Mouse (Mus musculus) cerebellum, adult 2 months (tissue): ENCODE results near the gene Ugt1a5.

Experiments used
- CTCF ChIP-seq: fragments of 200-500 bp; IDR thresholded peaks from 2 replicates; pipeline ENCODE4 v1.5.1; 2011; ENCODE audit warnings: low read depth, mild to moderate bottlenecking, control low read depth, low read length, moderate library complexity, borderline replicate concordance; ENCODE audit not compliant: insufficient read depth
- POLR2A ChIP-seq: fragments of 200-500 bp; IDR thresholded peaks from 2 replicates; pipeline ENCODE4 v1.6.1; 2011; ENCODE audit warnings: low read length, control low read depth, borderline replicate concordance; ENCODE audit not compliant: insufficient read depth

DNA sequence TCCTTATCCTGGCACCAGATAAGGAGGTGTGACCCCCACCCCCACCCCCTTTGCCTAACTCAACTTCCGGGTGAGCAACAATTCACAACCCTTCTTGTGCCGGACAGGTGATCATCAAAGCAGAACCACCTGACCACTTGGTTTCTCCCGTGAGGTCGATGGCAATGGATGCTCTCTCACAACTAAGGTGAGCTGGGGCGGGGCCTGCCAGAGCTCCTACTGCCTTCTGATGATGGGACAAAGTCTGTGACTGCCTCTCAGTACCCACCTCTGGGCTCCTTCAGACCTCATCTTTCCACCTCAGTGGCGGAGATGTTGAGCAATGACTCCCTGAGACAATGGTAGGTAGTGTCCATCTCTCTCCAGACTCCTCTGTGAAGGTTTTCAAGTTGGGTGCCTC is 80.1 kb downstream of the Ugt1a5 start:
- no peak for TF ChIP-seq CTCF
- no peak for TF ChIP-seq POLR2A
